Mouse (Mus musculus): Measurements from ENCODE around the gene Ptprk.

Gene Ptprk

GRCm38 (mm10) chr10:28112826-28113589 lies 38.4 kb downstream of the Ptprk start:
- in situ Hi-C loops (cut with MboI, MseI) = no loop called here

GRCm38 (mm10) chr10:28113879-28114278 lies 39.3 kb downstream of the Ptprk start:
- in situ Hi-C loops (cut with MboI, MseI) = no loop called here

- in situ Hi-C loops (cut with MboI, MseI) = no loop called here
Observed at GRCm38 (mm10) chr10:28116982-28117381, 42.4 kb downstream of the Ptprk start.

GRCm38 (mm10) chr10:28118783-28119365 lies 44.3 kb downstream of the Ptprk start:
- in situ Hi-C loops (cut with MboI, MseI) = no loop called here

- in situ Hi-C loops (cut with MboI, MseI) = no loop called here
Observed at GRCm38 (mm10) chr10:28123881-28124280, 49.3 kb downstream of the Ptprk start.

GRCm38 (mm10) chr10:28128011-28128410 lies 53.4 kb downstream of the Ptprk start:
- in situ Hi-C loops (cut with MboI, MseI) = no loop called here

- in situ Hi-C loops (cut with MboI, MseI) = no loop called here
Observed at GRCm38 (mm10) chr10:28128450-28128849, 53.8 kb downstream of the Ptprk start.

- in situ Hi-C loops (cut with MboI, MseI) = no loop called here
Observed at GRCm38 (mm10) chr10:28130422-28130821, 55.8 kb downstream of the Ptprk start.

GRCm38 (mm10) chr10:28133770-28134169 lies 59.1 kb downstream of the Ptprk start:
- in situ Hi-C loops (cut with MboI, MseI) = no loop called here

- in situ Hi-C loops (cut with MboI, MseI) = no loop called here
Observed at GRCm38 (mm10) chr10:28138399-28138798, 63.8 kb downstream of the Ptprk start.

GRCm38 (mm10) chr10:28144459-28144858 lies 69.8 kb downstream of the Ptprk start:
- in situ Hi-C loops (cut with MboI, MseI) = no loop called here

GRCm38 (mm10) chr10:28145326-28145725 lies 70.7 kb downstream of the Ptprk start:
- in situ Hi-C loops (cut with MboI, MseI) = no loop called here

- in situ Hi-C loops (cut with MboI, MseI) = no loop called here
Observed at GRCm38 (mm10) chr10:28155688-28156685, 81.4 kb downstream of the Ptprk start.

GRCm38 (mm10) chr10:28159716-28160115 lies 85.1 kb downstream of the Ptprk start:
- in situ Hi-C loops (cut with MboI, MseI) = no loop called here

- in situ Hi-C loops (cut with MboI, MseI) = no loop called here
Observed at GRCm38 (mm10) chr10:28161306-28161705, 86.7 kb downstream of the Ptprk start.

- in situ Hi-C loops (cut with MboI, MseI) = no loop called here
Observed at GRCm38 (mm10) chr10:28164250-28164649, 89.6 kb downstream of the Ptprk start.

GRCm38 (mm10) chr10:28164746-28165145 lies 90.1 kb downstream of the Ptprk start:
- in situ Hi-C loops (cut with MboI, MseI) = no loop called here

GRCm38 (mm10) chr10:28166610-28167009 lies 92.0 kb downstream of the Ptprk start:
- in situ Hi-C loops (cut with MboI, MseI) = no loop called here

- in situ Hi-C loops (cut with MboI, MseI) = no loop called here
Observed at GRCm38 (mm10) chr10:28167097-28167496, 92.5 kb downstream of the Ptprk start.

- in situ Hi-C loops (cut with MboI, MseI) = no loop called here
Observed at GRCm38 (mm10) chr10:28171196-28171595, 96.6 kb downstream of the Ptprk start.

GRCm38 (mm10) chr10:28178876-28179275 lies 104.3 kb downstream of the Ptprk start:
- in situ Hi-C loops (cut with MboI, MseI) = no loop called here

- in situ Hi-C loops (cut with MboI, MseI) = no loop called here
Observed at GRCm38 (mm10) chr10:28182081-28182480, 107.5 kb downstream of the Ptprk start.

All from T-helper 1 cell (primary cell).